Mouse (Mus musculus): ENCODE data around the gene Syn3.

- no peak for TF ChIP-seq CTCF (IDR thresholded peaks at IDR 0.05; ENCODE audit: extremely low read depth, insufficient read depth, insufficient read length, insufficient replicate concordance)
- TF ChIP-seq POLR2A (IDR thresholded peaks at IDR 0.05; ENCODE audit: low read depth, low read length): no peak
Measured at GRCm38 (mm10) chr10:86388803-86389202, 109.9 kb downstream of the Syn3 start.
